Mouse (Mus musculus) midbrain, postnatal 0 days (tissue): ENCODE data around the gene Pibf1. TPM values are rescaled to one million over a fixed set of nuclear protein-coding genes. Genes with fewer than 3 reads are reported as not detected.

Experiments
- ATAC-seq: fragments of 200-750 bp; cut with Nextera tagmentation; 2 replicates; pipeline ENCODE4 v1.8.0; 2017; ENCODE audit warnings: moderate number of reproducible peaks, mild to moderate bottlenecking, moderate TSS enrichment, moderate library complexity; ENCODE audit not compliant: low FRiP score
- DNase-seq: peaks from one replicate; pipeline ENCODE4 v3.0.0-alpha.2; 2015; ENCODE audit warnings: low spot score
- H3K27ac ChIP-seq: fragments of 300-500 bp; sonication (generic); 2 replicates; pipeline ENCODE4 v1.5.1; 2014; ENCODE audit warnings: low read depth, mild to moderate bottlenecking, low read length, mixed read lengths
- H3K27me3 ChIP-seq: fragments of 300-500 bp; sonication (generic); 2 replicates; pipeline ENCODE4 v1.6.1; 2014; ENCODE audit warnings: low read length, control low read depth, mixed read lengths; ENCODE audit not compliant: insufficient read depth
- H3K36me3 ChIP-seq: fragments of 300-500 bp; sonication (generic); 2 replicates; pipeline ENCODE4 v1.6.1; 2014; ENCODE audit warnings: low read length, control low read depth, mixed read lengths; ENCODE audit not compliant: insufficient read depth
- H3K4me1 ChIP-seq: fragments of 300-500 bp; sonication (generic); 2 replicates; pipeline ENCODE4 v1.6.1; 2014; ENCODE audit warnings: mild to moderate bottlenecking, control low read depth, antibody characterized with exemption, low read length, mixed read lengths; ENCODE audit not compliant: insufficient read depth
- H3K4me2 ChIP-seq: fragments of 300-500 bp; sonication (generic); 2 replicates; pipeline ENCODE4 v1.6.1; 2014; ENCODE audit warnings: low read depth, mild to moderate bottlenecking, low read length, mixed read lengths; ENCODE audit not compliant: poor library complexity, severe bottlenecking
- H3K4me3 ChIP-seq: fragments of 300-500 bp; sonication (generic); 2 replicates; pipeline ENCODE4 v1.5.1; 2014; ENCODE audit warnings: low read depth, mild to moderate bottlenecking, low read length, moderate library complexity
- H3K9ac ChIP-seq: fragments of 300-500 bp; sonication (generic); replicated peaks from 2 replicates; pipeline ENCODE4 v1.6.1; 2014; ENCODE audit warnings: mild to moderate bottlenecking, low read length, moderate library complexity, mixed read lengths; ENCODE audit not compliant: poor library complexity, severe bottlenecking
- H3K9me3 ChIP-seq: fragments of 300-500 bp; sonication (generic); 2 replicates; pipeline ENCODE4 v1.6.1; 2016; ENCODE audit warnings: low read length, control low read depth
- CTCF ChIP-seq: IDR thresholded peaks from 2 replicates; pipeline ENCODE4 v1.5.1; 2016; ENCODE audit warnings: antibody characterized with exemption, mild to moderate bottlenecking
- WGBS: fragments of 180-500 bp; shearing (Covaris S2); extraction: QIAGEN DNeasy Blood & Tissue Kit; methylation state at CpG from one replicate; pipeline ENCODE4 v1.1.7; 2014; 5-methylcytosine and 5-hydroxymethylcytosine counted together
- polyA plus RNA-seq: library from polyadenylated mRNA; unstranded; fragments of >200 nt; fragmentation: Nextera tagmentation; extraction: Ambion mirVana; gene quantifications from 2 replicates; pipeline ENCODE4 v1.2.1, GENCODE M21; 2015
- total RNA-seq: library from RNA; depleted of rRNA; stranded (reverse); fragments of >200 nt; gene quantifications from 2 replicates; pipeline ENCODE4 v1.2.3, GENCODE M21; 2014

Pibf1 gene
- total and polyA plus RNA-seq, 2 experiments from 2014 or later: 11.5 to 14.4 TPM

- no peak overlapping the region for H3K9ac ChIP-seq
- H3K27ac ChIP-seq: no peak overlapping the region
- H3K4me3 ChIP-seq: no peak overlapping the region
- no peak overlapping the region for H3K4me2 ChIP-seq
- ATAC-seq (no peak), DNase-seq (no peak)
- WGBS: 96% methylated on average over 6 of the region's 6 CpGs
- H3K4me1 ChIP-seq: no peaks in the 10 kb centered on the region
- no peaks in the 10 kb centered on the region for H3K27me3 ChIP-seq
- H3K9me3 ChIP-seq: no peaks in the 10 kb centered on the region
- TF ChIP-seq CTCF: no peak
- H3K36me3 ChIP-seq: no peaks in the 10 kb centered on the region
These were observed 164.6 kb downstream of the Pibf1 start for GRCm38 (mm10) chr14:99263816-99264215.

- Histone ChIP-seq H3K27ac (no peak overlapping the region), H3K4me3 (no peak overlapping the region), H3K9ac (no peak overlapping the region), H3K4me1 (no peaks in the 10 kb centered on the region), H3K4me2 (no peak overlapping the region), H3K36me3 (no peaks in the 10 kb centered on the region), H3K9me3 (no peaks in the 10 kb centered on the region), H3K27me3 (no peaks in the 10 kb centered on the region)
- DNase-seq (no peak), ATAC-seq (no peak)
- TF ChIP-seq CTCF: no peak
- WGBS: 93% methylated on average over 14 of the region's 14 CpGs
These were observed 166.6 kb downstream of the Pibf1 start for GRCm38 (mm10) chr14:99265791-99266190.

DNA sequence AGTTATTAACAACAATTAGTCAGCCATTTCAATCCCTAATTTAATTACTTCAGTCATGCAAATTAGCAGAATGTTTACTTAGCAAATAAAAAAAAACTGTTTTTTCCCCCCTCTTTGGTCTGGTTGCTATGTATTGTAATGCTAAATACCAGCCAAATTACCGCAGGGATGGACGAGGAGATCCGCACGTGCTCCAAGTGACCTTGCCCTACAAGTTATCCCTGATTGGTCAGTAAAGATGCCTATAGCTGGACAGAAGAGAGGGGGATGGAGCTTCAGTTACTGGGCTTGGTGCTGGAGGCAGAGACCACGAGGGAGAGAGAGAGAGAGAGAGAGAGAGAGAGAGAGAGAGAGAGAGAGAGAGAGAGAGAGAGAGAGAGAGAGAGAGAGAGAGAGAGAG, 167.5 kb downstream of the Pibf1 start:
- 55% methylated on average over 5 of the region's 5 CpGs for WGBS
- no peak overlapping the region for H3K4me2 ChIP-seq
- ATAC-seq (no peak), DNase-seq (no peak)
- TF ChIP-seq CTCF: no peak
- H3K4me1 ChIP-seq: no peaks in the 10 kb centered on the region
- H3K27me3 ChIP-seq: no peaks in the 10 kb centered on the region
- H3K4me3 ChIP-seq: no peak overlapping the region
- H3K36me3 ChIP-seq: no peaks in the 10 kb centered on the region
- H3K27ac ChIP-seq: no peak overlapping the region
- H3K9me3 ChIP-seq: no peaks in the 10 kb centered on the region
- H3K9ac ChIP-seq: no peak overlapping the region

DNA sequence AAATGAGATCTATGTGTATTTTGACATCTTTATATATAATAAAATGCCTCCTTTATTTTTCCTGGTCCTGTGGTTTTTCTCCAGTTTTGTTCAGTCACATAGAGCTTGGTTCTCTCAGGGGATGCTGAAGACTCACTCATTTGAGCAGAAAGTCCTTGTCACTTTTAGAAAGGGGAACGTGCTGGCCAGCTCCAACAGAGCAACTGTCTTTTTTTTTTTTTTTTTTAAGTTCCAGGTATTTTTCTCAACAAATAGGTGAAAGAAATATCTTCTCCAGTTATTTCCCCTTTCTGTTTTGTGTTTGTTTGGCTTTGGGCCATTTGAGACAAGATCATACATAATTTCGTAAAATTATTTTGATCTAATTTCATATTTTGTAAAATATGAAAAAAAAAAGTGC, 174.8 kb downstream of the Pibf1 start:
- no peak overlapping the region for H3K27ac ChIP-seq
- no peaks in the 10 kb centered on the region for H3K9me3 ChIP-seq
- no peak for TF ChIP-seq CTCF
- no peaks in the 10 kb centered on the region for H3K4me1 ChIP-seq
- H3K36me3 ChIP-seq: no peaks in the 10 kb centered on the region
- no peaks in the 10 kb centered on the region for H3K27me3 ChIP-seq
- no peak for DNase-seq
- no peak overlapping the region for H3K4me2 ChIP-seq
- no peak overlapping the region for H3K9ac ChIP-seq
- no peak for ATAC-seq
- no peak overlapping the region for H3K4me3 ChIP-seq
- 73% methylated on average over 2 of the region's 2 CpGs for WGBS

DNA sequence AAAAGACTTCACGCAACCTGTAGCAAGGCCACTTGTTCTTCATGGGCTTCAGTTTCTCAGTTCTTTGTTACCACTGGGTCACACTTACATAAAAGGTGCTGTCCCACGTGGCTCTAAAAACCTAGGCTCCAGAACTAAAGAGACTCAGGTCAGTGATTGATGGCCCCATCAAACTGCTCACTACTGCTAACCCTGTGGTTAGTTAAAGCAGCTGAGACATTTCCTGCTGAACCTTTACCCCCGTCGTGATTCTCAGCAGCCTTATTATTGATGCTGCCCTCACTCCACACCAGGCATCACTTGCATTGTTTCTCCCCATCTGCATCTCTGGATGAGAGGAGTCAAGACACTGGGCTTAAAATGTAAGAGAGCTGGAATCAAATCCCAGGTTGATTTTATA, 176.6 kb downstream of the Pibf1 start:
- DNase-seq: no peak
- H3K27me3 ChIP-seq: no peaks in the 10 kb centered on the region
- no peak for ATAC-seq
- H3K4me2 ChIP-seq: no peak overlapping the region
- no peak overlapping the region for H3K9ac ChIP-seq
- H3K4me3 ChIP-seq: no peak overlapping the region
- H3K9me3 ChIP-seq: no peaks in the 10 kb centered on the region
- H3K27ac ChIP-seq: no peak overlapping the region
- H3K4me1 ChIP-seq: no peaks in the 10 kb centered on the region
- no peak for TF ChIP-seq CTCF
- WGBS: 56% methylated on average over 4 of the region's 4 CpGs
- no peaks in the 10 kb centered on the region for H3K36me3 ChIP-seq

DNA sequence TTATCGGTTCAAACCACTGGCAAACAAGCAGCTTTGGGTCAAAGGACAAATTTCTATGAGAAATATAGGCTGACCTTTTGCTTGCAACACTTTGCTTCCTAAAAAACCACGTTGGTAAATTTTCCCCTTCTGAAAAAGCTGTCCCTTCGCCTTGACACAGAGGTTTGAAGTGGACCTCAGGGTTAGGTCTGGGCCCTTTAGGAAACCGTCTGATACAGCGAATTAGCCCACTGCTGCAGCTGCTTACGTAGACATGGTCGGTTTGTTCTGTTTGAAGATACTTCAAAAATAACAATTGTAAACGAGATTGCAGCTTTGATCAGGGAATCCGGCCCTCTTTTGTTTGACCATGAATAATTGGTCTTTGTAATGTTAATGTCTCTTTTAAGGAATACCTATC, 179.1 kb downstream of the Pibf1 start:
- H3K9me3 ChIP-seq: no peaks in the 10 kb centered on the region
- H3K4me2 ChIP-seq: no peak overlapping the region
- no peaks in the 10 kb centered on the region for H3K27me3 ChIP-seq
- H3K9ac ChIP-seq: no peak overlapping the region
- no peaks in the 10 kb centered on the region for H3K36me3 ChIP-seq
- no peak for TF ChIP-seq CTCF
- no peaks in the 10 kb centered on the region for H3K4me1 ChIP-seq
- 22% methylated on average over 9 of the region's 9 CpGs for WGBS
- no peak overlapping the region for H3K4me3 ChIP-seq
- H3K27ac ChIP-seq: no peak overlapping the region
- ATAC-seq (no peak), DNase-seq (no peak)
